Mouse (Mus musculus): ENCODE measurements at regions not wholly inside any gene's neighbourhood (a gene's known extent, or its start where the extent isn't known, plus 50 kb on each side); places are given as distances from the start of the nearest gene placed in this dataset.

DNA sequence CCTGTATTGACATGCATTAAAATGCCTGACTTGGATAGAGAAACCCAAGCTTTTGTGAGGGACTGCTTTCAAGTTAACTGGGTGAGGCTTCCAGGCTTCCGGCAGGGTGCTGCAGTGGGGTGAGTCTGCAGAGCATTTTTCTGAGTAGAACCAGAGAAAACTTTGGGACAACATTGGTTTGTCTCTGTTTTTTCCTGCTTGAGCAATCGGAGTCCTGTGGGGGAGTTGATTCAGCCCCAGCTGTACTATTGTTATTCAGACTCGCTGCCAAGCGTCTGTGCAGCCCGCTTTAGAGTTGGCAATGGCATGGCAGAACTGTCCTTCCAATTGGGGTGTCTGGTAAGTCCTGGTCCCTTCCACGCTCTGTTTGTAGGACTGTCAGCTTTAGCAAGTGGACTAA is 204.8 kb upstream of the P2ry1 start:
- no peak for TF ChIP-seq POLR2A (IDR thresholded peaks at IDR 0.05; ENCODE audit: borderline replicate concordance, low read depth, low read length)
- TF ChIP-seq CTCF (IDR thresholded peaks at IDR 0.05; ENCODE audit: low read depth, low read length) = no peak

Data from bone marrow macrophage, adult 2 months (primary cell).